Mouse (Mus musculus) testis, adult 2 months (tissue): ENCODE results near the gene Vmn1r2.
"Not testable (repeated sequence)": the region's sequence is repeated elsewhere in the genome, so short reads cannot be mapped to it uniquely, and the experiment has no call there.

ENCODE experiments used
- CTCF ChIP-seq: fragments of 200-500 bp; IDR thresholded peaks from 2 replicates; pipeline ENCODE4 v1.5.1; 2012; ENCODE audit warnings: low read depth, mild to moderate bottlenecking, inconsistent platforms, low read length, moderate library complexity; ENCODE audit not compliant: control insufficient read depth, insufficient read depth, insufficient replicate concordance
- POLR2A ChIP-seq: fragments of 200-500 bp; IDR thresholded peaks from 2 replicates; pipeline ENCODE4 v1.6.1; 2012; ENCODE audit warnings: low read depth, mild to moderate bottlenecking, inconsistent platforms, low read length, moderate library complexity; ENCODE audit not compliant: control insufficient read depth

DNA sequence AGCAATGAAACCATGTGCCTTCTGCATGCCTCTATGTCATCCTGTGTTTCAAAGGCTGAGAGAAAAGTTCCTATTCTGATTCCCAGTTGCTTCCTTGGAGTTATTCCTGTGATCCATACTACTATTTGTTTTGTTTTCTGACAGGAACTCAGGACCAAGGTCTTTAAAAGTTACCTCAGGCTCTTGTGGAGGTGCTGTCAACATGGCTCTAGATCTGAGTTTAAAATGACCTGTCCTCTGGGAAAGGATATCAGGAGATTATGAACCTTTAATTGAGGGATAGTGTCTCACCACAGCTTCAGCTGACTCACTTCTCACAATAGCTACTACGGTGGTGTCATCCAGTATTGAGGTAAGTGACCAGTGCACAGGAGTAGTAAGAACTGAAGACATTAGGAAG lies at the start of gene Vmn1r2:
- not testable (repeated sequence) for TF ChIP-seq CTCF, POLR2A
